Mouse (Mus musculus): ENCODE data around the gene Olfr66. TPM values are rescaled to one million over a fixed set of nuclear protein-coding genes. Genes with fewer than 3 reads are reported as not detected.

Olfr66 gene
- not detected for total RNA-seq (2021)

DNA sequence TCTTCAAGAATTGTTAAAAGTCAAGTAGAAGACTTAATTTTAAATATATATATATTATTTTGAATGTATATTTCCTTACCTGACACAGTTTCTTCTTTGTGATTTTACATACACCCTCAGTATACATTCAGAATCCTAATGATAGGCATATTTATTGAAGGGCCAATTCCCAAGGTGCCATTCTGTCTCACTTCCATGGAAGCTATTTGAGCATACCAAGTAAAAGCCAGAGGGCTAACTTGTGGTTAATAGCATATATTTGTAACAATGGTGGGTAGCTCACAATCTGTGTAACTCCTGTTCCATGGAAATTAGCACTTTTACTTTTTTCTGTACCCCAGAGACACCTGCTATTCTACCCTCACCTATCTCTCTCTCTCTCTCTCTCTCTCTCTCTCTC lies at the start of gene Olfr66:
TSS of gene Olfr66 (minus strand) at position 101 of the 400 bp plus-strand sequence.
- no peak for DNase-seq

- no peak for DNase-seq
These were observed 48.2 kb upstream of the Olfr66 start, which contains the start of gene Olfr632 for GRCm38 (mm10) chr7:103934264-103934663. Olfr632 (plus strand) TSS chr7:103934347.

GRCm38 (mm10) chr7:103928525-103928924 lies 42.5 kb upstream of the Olfr66 start, which contains the start of gene Olfr631:
Olfr631 (plus strand) TSS chr7:103928825.
- DNase-seq = no peak

DNA sequence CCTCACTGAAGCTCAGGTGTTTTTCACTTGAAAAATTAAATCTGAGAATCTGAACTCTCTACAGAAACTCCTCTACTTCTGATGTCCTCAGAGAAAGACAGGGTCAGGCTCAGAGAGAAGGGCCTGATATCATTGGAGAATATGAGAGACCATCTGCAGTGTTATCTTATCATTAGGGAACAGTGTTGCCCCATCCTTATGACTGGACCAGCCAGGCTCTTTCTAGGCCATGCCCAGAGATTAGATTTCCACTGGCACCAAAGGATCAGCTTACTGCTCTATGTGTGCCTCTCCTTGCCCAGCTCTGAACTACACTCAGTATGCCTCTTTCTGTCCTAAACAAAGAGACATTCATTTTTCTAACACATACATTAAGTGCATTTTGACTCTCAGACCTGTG lies 29.3 kb upstream of the Olfr66 start:
- no peak for DNase-seq

- no peak for DNase-seq
These were observed 27.0 kb upstream of the Olfr66 start for GRCm38 (mm10) chr7:103912969-103913511.

GRCm38 (mm10) chr7:103910047-103910446 lies 24.0 kb upstream of the Olfr66 start:
- DNase-seq = peak; percentile 9

DNA sequence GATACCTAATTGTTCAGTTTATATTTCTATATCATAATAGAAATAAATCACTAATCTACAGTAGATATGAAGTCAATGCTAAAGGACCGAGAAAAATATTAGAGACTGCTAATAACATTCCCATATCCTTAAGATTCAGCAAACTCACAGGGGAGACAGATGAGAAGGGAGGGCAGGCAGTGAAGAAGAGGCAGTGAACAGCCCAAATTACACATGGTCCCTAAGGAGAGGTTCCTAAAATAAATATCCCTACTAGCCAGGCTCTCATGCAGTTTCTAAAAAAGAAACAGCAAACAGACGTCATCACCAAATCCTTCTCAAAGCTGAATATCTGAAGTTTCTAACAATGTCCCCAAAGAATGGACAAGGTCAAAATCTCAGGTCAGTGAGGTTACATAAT lies 17.1 kb upstream of the Olfr66 start, which contains the start of gene Olfr65:
TSS of gene Olfr65 (plus strand) at position 301 of the 400 bp plus-strand sequence.
- no peak for DNase-seq

GRCm38 (mm10) chr7:103894385-103894784 lies 8.3 kb upstream of the Olfr66 start, which contains the start of gene Olfr64:
Olfr64 (minus strand) TSS chr7:103894485.
- no peak for DNase-seq

GRCm38 (mm10) chr7:103877093-103877492 lies 9.0 kb downstream of the Olfr66 start:
- DNase-seq = no peak

DNA sequence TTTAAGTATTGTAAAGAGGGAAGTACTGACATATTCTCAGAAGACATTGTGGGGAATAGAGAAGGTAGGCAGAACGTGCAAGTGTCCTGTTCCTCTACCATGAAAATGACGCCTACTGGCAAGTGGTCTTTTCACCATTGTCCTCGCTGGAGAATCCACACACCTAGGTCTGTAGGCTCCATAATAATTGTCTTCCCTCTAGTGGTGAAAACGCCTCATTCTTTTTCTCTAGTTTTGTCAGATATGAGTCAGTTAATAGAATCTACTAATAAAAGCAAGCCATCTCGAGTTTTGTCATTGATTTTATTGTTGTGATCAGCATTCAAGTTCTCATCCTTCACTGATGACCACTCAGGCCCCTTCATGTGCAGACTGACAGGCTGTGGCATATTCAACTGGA lies 11.6 kb downstream of the Olfr66 start:
- DNase-seq = no peak

GRCm38 (mm10) chr7:103873064-103873463 lies 13.0 kb downstream of the Olfr66 start:
- DNase-seq = no peak

DNA sequence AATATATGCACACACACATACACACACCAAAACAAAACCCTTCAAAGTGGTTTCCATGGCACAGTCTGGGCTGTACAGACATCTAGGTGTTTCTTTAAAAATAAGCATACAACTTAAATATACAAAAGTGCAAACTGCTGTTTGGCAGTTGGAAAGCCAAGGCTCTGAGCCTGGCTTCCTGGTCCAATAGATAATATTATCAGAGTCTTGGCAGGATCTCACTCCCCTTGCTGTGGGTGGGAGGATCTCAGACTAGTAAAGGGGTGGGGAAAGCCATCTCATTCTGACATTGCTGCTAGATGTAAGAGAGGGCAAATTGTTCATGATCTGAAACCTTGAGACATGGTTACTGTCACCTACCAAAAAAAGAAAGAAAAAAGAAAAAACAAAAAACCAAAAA lies 15.4 kb downstream of the Olfr66 start:
- DNase-seq = no peak

DNA sequence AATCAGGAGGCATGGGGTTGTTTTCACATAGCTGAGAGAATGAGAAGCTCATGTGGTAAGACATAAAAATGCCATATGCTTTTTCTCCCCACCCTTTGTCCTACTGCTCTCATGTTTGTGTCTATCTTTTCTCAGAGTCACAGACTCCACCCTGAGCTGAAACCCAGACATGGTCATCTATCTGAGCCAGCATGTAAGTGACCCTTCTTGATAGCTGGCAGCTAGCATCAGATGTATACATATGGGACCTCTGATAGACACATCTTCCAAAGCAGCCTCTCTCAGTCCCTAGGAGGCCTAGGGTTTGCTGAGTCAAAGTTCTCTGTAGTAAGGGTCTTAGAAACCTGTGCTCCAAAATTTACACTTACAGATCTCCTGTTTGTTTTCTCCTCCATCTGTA lies 20.3 kb downstream of the Olfr66 start:
- DNase-seq = no peak

DNA sequence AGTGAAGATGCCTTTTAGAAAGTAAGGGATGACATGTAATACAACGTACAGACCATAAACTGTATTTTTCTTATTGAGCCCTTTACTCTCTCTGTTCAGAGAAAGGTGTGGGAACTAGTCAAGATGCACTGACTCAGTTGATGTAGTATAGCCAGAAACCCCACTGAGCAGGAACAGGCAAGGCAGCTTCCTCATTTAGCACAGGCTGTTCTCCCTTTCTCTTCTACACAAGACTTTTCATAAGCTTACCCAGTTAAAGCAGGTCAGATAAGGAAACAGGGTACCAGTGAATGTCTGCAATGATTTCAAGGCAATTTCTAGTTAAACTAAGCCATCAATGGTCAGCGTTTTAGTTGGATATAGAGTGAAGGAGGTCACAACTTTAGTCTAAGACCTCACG lies 24.5 kb downstream of the Olfr66 start:
- no peak for DNase-seq

DNA sequence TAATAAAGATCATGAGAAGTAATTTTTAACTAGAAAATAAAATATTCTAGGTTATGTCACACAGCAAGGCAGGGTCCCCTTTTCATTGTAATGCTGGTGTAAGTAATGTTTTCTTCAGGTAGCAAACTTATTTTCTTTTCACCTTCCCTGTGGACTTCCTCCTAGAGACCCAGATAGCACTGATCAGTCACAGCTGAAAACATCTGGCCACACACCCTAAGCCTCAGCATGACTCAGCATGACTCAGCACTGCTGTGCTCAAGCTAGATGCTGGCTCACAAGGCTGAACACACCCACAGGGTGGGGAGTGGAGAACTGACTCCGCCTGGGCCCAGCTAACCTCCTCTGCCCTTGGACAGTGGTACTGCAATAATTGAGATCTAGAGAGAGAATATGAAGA lies 25.2 kb downstream of the Olfr66 start:
- peak; percentile 31 for DNase-seq

- DNase-seq = no peak
These were observed 27.0 kb downstream of the Olfr66 start for GRCm38 (mm10) chr7:103859076-103859475.

DNA sequence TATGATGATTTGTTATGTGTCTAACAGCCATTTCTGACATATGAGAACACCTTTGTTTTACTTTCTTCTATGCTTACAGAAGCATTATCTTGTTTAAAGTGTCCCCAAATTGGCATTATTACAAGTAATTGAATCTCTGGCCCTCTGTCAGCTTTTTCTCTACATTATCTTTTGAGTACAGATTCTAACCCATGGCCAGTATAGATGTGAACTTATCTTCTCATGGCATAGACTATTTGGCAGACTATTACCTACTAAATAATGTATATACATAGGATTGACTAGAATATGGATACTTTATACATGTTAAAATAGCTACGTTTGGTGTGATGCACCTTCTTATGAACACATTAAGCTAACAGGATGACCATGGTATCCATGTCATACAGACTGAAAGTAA lies 31.4 kb downstream of the Olfr66 start:
- no peak for DNase-seq

GRCm38 (mm10) chr7:103853090-103853489 lies 33.0 kb downstream of the Olfr66 start, which contains the start of gene Hbb-y:
Hbb-y (minus strand) TSS chr7:103853216.
- DNase-seq = no peak

DNA sequence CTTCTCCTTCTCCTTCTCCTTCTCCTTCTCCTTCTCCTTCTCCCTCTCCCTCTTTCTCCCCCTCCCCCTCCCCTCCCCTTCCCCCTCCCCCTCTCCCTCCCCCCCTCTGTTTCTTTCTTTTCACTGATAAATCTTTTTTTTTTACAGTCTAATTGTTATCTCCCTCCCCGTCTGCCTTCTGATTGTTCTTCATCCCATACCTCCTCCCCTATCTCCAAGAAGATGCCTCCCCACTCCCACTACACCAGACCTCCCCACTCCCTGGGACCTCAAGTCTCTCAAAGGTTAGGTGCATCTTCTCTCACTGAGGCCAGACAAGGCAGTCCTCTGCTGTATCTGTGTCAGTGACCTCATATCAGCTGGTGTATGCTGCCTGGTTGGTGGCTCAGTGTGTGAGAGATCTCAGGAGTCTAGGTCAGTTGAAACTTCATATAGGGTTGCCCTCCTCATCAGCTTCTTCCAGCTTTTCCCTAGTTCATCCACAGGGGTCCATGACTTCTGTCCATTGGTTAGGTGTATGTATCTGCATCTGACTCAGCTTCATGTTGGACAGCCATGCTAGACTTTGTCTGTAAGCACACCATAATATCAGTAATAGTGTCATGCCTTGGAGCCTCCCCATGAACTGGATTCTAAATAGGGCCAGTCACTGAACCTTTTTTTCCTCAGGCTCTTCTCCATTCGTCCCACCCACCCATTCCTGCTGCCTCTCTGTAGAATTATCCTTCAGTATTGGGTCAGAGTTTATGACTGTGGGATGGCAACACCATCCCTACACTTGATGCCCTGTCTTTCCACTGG lies 41.3 kb downstream of the Olfr66 start:
- DNase-seq = no peak

DNA sequence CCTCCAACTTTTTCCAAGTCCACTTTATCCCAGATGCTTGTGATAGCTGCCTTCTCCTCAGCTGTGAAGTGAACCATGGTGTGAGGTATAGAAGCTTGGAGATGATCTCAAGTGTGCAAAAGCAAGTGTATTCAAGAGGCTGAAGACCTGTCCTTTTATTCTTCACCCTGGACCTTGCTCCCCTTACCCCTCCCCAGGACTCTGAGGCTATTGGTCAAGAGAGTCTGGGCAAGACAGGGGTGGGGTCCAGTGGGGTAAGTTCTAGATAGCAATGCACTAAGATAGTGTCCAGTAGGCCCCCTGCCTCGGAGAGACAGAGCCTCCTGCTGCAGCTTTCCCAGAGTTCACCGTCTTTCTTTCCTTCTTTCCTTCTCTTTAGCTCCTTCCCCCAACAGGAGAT lies 43.0 kb downstream of the Olfr66 start, which contains the start of gene Hbb-bh1:
TSS of gene Hbb-bh1 (minus strand) at position 131 of the 400 bp plus-strand sequence.
- DNase-seq = no peak

GRCm38 (mm10) chr7:103840268-103840667 lies 45.8 kb downstream of the Olfr66 start, which contains the start of gene Hbb-bh2:
Hbb-bh2 (minus strand) TSS chr7:103840520.
- no peak for DNase-seq
